10 mouse cellular contexts compared by ENCODE assay signal in genomic region chr10:105509896-105510272, GRCm38 (mm10).
DNase-seq lines count a peak whose midpoint lies in the region; ATAC-seq and TF ChIP-seq lines count a peak whose summit lies in the region.
"Had no signal": no experiment of that assay in that cellular context is flagged by ENCODE, and none has a peak within 500 bp of the region (broad histone marks: within the 10 kb centered on the region; RNA-seq: fewer than 3 reads in every experiment).

No protein-coding gene starts in this region.

- no peak overlapping the region for H3K9ac ChIP-seq in heart, embryonic 11.5 days (ENCODE audit: low read depth, low read length)
- H3K9ac ChIP-seq in heart, adult 2 months (ENCODE audit: low read depth, low read length) = no peak overlapping the region
- H3K9ac ChIP-seq in stomach, embryonic 16.5 days (ENCODE audit: low read length) = no peak overlapping the region
- no peak overlapping the region for H3K9ac ChIP-seq in stomach, postnatal 0 days (ENCODE audit: low read length)
- no peak overlapping the region for H3K9ac ChIP-seq in limb, embryonic 13.5 days
- H3K9ac ChIP-seq: liver, embryonic 14.5 days; stomach, embryonic 15.5 days had no signal

- no peak for TF ChIP-seq CTCF in heart, adult 2 months (IDR thresholded peaks at IDR 0.05)
- TF ChIP-seq CTCF in stomach, postnatal 0 days (IDR thresholded peaks at IDR 0.05; ENCODE audit: low read depth) = no peak
- TF ChIP-seq CTCF in gastrocnemius, adult 2 months (IDR thresholded peaks at IDR 0.05) = no peak

- H3K9me3 ChIP-seq in heart, embryonic 11.5 days (replicated peaks; ENCODE audit: control insufficient read depth, low read length) = no peaks in the 10 kb centered on the region
- H3K9me3 ChIP-seq in stomach, embryonic 16.5 days (replicated peaks; ENCODE audit: control insufficient read depth, low read length) = no peaks in the 10 kb centered on the region
- H3K9me3 ChIP-seq in stomach, postnatal 0 days (ENCODE audit: control insufficient read depth, low read length) = no peaks in the 10 kb centered on the region
- no peaks in the 10 kb centered on the region for H3K9me3 ChIP-seq in limb, embryonic 13.5 days
- H3K9me3 ChIP-seq: stomach, embryonic 15.5 days had no signal

- H3K27ac ChIP-seq in heart, embryonic 11.5 days (ENCODE audit: low read depth, low read length) = no peak overlapping the region
- no peak overlapping the region for H3K27ac ChIP-seq in heart, adult 2 months
- no peak overlapping the region for H3K27ac ChIP-seq in stomach, embryonic 16.5 days (ENCODE audit: low read length)
- H3K27ac ChIP-seq in stomach, postnatal 0 days (replicated peaks) = no peak overlapping the region
- no peak overlapping the region for H3K27ac ChIP-seq in limb, embryonic 13.5 days
- H3K27ac ChIP-seq in gastrocnemius, adult 2 months = no peak overlapping the region
- H3K27ac ChIP-seq: liver, embryonic 14.5 days; stomach, embryonic 15.5 days had no signal

- 54% methylated on average over 4 of the region's 5 CpGs for WGBS in heart, embryonic 11.5 days (ENCODE audit: insufficient replicate concordance)
- 49% methylated on average over 5 of the region's 5 CpGs for WGBS in heart, adult 2 months
- WGBS in stomach, embryonic 16.5 days = 23% methylated on average over 4 of the region's 5 CpGs
- 47% methylated on average over 5 of the region's 5 CpGs for WGBS in stomach, postnatal 0 days
- WGBS in limb, embryonic 13.5 days = 17% methylated on average over 5 of the region's 5 CpGs

- no peaks in the 10 kb centered on the region for H3K79me2 ChIP-seq in heart, adult 2 months (replicated peaks; ENCODE audit: control insufficient read depth, insufficient read depth, low read length)

- ATAC-seq in heart, embryonic 11.5 days (replicated peaks; ENCODE audit: insufficient number of reproducible peaks, low FRiP score, low TSS enrichment) = no peak
- no peak for ATAC-seq in stomach, embryonic 16.5 days (ENCODE audit: insufficient read depth, low FRiP score)
- ATAC-seq in stomach, postnatal 0 days (ENCODE audit: low FRiP score, low TSS enrichment) = no peak
- peak; percentile 65; the same call in 1 of the 2 replicates for ATAC-seq in limb, embryonic 13.5 days (ENCODE audit: low FRiP score, low read depth)

- peak overlapping the region; percentile 15; the same call in 1 of the 2 replicates for H3K4me3 ChIP-seq in heart, embryonic 11.5 days (ENCODE audit: low read depth, low read length)
- H3K4me3 ChIP-seq in heart, adult 2 months = no peak overlapping the region
- H3K4me3 ChIP-seq in stomach, embryonic 16.5 days (replicated peaks; ENCODE audit: low read length) = no peak overlapping the region
- no peak overlapping the region for H3K4me3 ChIP-seq in stomach, postnatal 0 days (ENCODE audit: low read depth, low read length)
- H3K4me3 ChIP-seq in limb, embryonic 13.5 days = no peak overlapping the region; the same call in 1 of the 2 replicates
- no peak overlapping the region for H3K4me3 ChIP-seq in gastrocnemius, adult 2 months
- H3K4me3 ChIP-seq: stomach, embryonic 15.5 days had no signal

- H3K4me2 ChIP-seq in heart, embryonic 11.5 days = peak overlapping the region; percentile 20
- 0 out of 2 replicates have a peak overlapping the region, but pooled peaks have one; percentile 2 for H3K4me2 ChIP-seq in stomach, embryonic 16.5 days (ENCODE audit: low read depth, low read length)
- H3K4me2 ChIP-seq in stomach, postnatal 0 days (replicated peaks; ENCODE audit: low read depth) = no peak overlapping the region
- peak overlapping the region; percentile 39 for H3K4me2 ChIP-seq in limb, embryonic 13.5 days (replicated peaks)
- H3K4me2 ChIP-seq: stomach, embryonic 15.5 days had no signal

- intact Hi-C loops in heart, adult 2 months (cut with DNase I) = no loop called here
- intact Hi-C loops in gastrocnemius, adult 2 months (cut with DNase I) = no loop called here

- H3K36me3 ChIP-seq in heart, embryonic 11.5 days (ENCODE audit: control insufficient read depth, insufficient read depth, low read length) = no peaks in the 10 kb centered on the region
- H3K36me3 ChIP-seq in heart, adult 2 months (ENCODE audit: control insufficient read depth, insufficient read depth, low read length) = no peaks in the 10 kb centered on the region
- H3K36me3 ChIP-seq in stomach, embryonic 16.5 days (ENCODE audit: control insufficient read depth, insufficient read depth, low read length) = no peaks in the 10 kb centered on the region
- H3K36me3 ChIP-seq in stomach, postnatal 0 days (ENCODE audit: control insufficient read depth, insufficient read depth, low read length) = no peaks in the 10 kb centered on the region
- H3K36me3 ChIP-seq in limb, embryonic 13.5 days = peaks cover 13% of the 10 kb centered on the region

- no peak for DNase-seq in heart, adult 2 months
- DNase-seq in stomach, postnatal 0 days (ENCODE audit: low spot score) = no peak
- DNase-seq in retina, postnatal 1 day = peak; percentile 48
- no peak for DNase-seq in Muller cell, postnatal 12 days (ENCODE audit: inconsistent ontology term)
- no peak for DNase-seq in gastrocnemius, adult 2 months

- TF ChIP-seq EP300 in heart, adult 2 months (IDR thresholded peaks at IDR 0.05; ENCODE audit: insufficient read depth, low read depth, low read length) = no peak
- TF ChIP-seq EP300 in stomach, postnatal 0 days (optimal IDR thresholded peaks at IDR 0.05) = no peak

- H3K4me1 ChIP-seq in heart, embryonic 11.5 days (ENCODE audit: control insufficient read depth, insufficient read depth, low read length) = no peaks in the 10 kb centered on the region; the same call in 1 of the 2 replicates
- no peaks in the 10 kb centered on the region for H3K4me1 ChIP-seq in heart, adult 2 months (ENCODE audit: control insufficient read depth, insufficient read depth, low read length)
- H3K4me1 ChIP-seq in stomach, embryonic 16.5 days (ENCODE audit: control insufficient read depth, insufficient read depth, low read length) = 0 out of 2 replicates have a peak, but pooled peaks cover 5% of the 10 kb centered on the region
- no peaks in the 10 kb centered on the region for H3K4me1 ChIP-seq in stomach, postnatal 0 days (replicated peaks; ENCODE audit: control insufficient read depth, insufficient read depth)
- H3K4me1 ChIP-seq in limb, embryonic 13.5 days = peaks cover 30% of the 10 kb centered on the region

- no peaks in the 10 kb centered on the region for H3K27me3 ChIP-seq in heart, embryonic 11.5 days (ENCODE audit: control insufficient read depth, insufficient read depth, low read length)
- no peaks in the 10 kb centered on the region for H3K27me3 ChIP-seq in heart, adult 2 months (ENCODE audit: control insufficient read depth, insufficient read depth, low read length)
- no peaks in the 10 kb centered on the region for H3K27me3 ChIP-seq in stomach, embryonic 16.5 days (ENCODE audit: control insufficient read depth, insufficient read depth, low read length)
- no peaks in the 10 kb centered on the region for H3K27me3 ChIP-seq in stomach, postnatal 0 days (ENCODE audit: control insufficient read depth, insufficient read depth, low read length)
- no peaks in the 10 kb centered on the region for H3K27me3 ChIP-seq in limb, embryonic 13.5 days
- H3K27me3 ChIP-seq: stomach, embryonic 15.5 days had no signal

- TF ChIP-seq POLR2A in heart, adult 2 months (IDR thresholded peaks at IDR 0.05; ENCODE audit: insufficient read depth, low read depth, low read length) = no peak
